Mouse (Mus musculus) left cerebral cortex, adult 9 months (tissue): ENCODE results near the gene Gmds.

ENCODE experiments used
- DNase-seq, 2 experiments: peaks; one replicate each; pipeline ENCODE4 v3.0.0; 2022; ENCODE audit warnings: low spot score in 2 of 2

The Gmds gene

GRCm38 (mm10) chr13:32267184-32267775 is 71.3 kb downstream of the Gmds start:
- DNase-seq, result no peak

DNA sequence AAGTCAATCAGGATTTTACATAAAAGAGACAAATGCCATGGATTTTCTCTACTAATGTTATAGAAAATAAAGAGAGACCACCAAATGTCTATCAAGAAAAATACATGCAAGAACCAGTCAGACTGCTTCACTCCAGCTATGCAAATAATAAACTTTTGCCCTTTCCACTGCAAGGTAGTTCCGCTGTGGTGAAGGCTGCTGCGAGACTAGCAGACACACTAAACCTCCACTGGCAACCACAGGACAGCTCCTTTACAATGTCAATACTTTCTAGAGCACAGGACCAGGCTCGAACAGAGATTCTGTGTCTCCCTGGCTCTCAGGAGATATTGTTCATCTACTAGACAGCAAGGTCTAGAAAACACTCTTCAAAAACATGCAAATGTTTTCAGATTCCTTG is 71.8 kb downstream of the Gmds start:
- no peak for DNase-seq

GRCm38 (mm10) chr13:32256121-32256520 is 82.4 kb downstream of the Gmds start:
- DNase-seq, result no peak

- DNase-seq, result no peak
Measured at GRCm38 (mm10) chr13:32252276-32252675, 86.3 kb downstream of the Gmds start.

- no peak for DNase-seq
Measured at GRCm38 (mm10) chr13:32242200-32242599, 96.3 kb downstream of the Gmds start.

DNA sequence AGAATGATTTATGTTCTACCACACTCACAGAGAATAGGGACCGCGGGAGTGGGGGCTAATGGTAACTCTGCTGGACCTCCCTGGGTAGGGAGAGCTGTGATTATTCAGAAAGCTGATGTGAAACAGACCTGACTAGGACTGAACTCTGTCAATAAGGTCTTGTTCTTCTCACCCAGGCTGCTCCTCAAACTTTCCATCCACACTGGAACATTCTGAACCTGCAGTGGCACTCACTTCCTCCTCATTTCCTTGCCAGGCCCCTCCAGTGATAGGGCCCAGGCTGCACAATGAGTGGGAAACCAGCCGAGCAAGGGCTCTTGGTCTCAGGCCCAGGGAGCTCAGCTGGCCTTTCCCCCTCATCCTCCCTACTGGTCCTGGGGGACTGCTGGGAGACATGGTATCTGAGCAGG is 102.3 kb downstream of the Gmds start:
- DNase-seq, result no peak

GRCm38 (mm10) chr13:32235046-32235445 is 103.5 kb downstream of the Gmds start:
- DNase-seq, result no peak

DNA sequence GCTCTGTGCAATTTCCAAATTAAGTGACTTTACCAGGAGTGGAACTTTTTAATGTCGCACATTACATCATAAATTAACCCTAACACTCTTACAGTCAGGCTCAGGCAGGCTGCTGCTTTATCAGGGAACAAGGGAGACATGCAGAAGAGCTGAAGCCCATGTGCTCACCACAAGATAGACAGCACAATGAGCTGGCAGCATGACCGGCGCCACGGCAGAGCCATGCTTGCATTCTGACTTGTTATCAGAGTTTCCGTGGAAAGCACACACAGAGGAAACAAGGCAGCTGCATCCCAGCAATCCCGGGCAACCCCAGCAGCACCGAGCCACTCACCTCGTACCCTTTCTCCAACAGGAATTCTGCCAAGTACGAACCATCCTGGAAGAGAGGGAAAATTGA is 104.5 kb downstream of the Gmds start:
- DNase-seq, result no peak

DNA sequence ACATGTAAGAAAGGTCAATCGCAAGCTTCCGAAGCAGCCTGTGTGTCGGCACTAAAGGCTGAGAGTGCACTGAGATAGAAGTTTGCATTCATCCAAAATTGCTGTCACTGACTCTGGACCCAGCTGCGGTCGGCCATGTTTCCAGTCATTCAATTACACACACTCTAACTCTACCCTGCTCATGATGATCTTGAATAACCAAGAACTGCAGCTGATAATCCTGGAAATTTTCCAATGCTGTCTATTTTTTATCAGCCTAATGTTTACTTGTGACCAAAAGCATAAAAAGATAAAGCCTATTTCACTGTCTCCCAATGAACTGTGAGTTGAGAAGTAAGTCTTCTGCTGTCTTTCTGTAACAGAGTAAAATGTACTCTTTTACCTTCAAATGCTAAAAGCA is 106.1 kb downstream of the Gmds start:
- DNase-seq, result no peak

- no peak for DNase-seq
Measured at GRCm38 (mm10) chr13:32231956-32232355, 106.6 kb downstream of the Gmds start.

DNA sequence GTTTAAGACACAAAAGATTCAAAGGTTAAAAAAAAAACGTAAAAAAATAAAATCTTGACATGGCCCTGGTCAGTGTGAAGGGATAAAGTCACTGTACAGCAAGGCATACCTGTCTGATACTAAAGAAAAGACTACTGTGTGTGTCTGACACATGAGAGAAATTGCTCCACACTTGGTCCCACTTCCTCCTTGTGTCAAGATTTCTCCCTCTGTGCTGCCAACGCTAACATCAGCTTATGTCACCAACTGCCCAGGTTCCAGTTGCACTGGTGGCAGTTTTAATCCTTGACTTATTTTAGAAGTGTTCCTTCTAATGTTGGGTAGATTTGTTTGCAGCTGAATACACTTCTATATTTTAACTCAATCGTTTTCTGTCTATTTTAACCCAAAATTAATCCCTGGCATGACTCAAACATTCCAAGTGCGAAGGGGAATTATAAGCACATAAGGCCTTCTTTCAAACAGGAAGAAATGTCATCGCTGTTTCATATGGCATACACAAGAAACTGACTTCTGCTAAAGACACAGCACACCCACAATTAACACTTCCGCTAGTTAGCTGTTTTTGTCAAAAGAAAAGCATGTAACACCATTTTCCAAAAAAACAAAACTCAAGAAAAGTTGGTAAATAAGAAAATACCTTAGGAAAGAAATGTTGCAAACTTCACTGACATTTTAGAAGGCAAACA is 110.5 kb downstream of the Gmds start:
- DNase-seq, result no peak

- no peak for DNase-seq
Measured at GRCm38 (mm10) chr13:32217647-32218046, 120.9 kb downstream of the Gmds start.

DNA sequence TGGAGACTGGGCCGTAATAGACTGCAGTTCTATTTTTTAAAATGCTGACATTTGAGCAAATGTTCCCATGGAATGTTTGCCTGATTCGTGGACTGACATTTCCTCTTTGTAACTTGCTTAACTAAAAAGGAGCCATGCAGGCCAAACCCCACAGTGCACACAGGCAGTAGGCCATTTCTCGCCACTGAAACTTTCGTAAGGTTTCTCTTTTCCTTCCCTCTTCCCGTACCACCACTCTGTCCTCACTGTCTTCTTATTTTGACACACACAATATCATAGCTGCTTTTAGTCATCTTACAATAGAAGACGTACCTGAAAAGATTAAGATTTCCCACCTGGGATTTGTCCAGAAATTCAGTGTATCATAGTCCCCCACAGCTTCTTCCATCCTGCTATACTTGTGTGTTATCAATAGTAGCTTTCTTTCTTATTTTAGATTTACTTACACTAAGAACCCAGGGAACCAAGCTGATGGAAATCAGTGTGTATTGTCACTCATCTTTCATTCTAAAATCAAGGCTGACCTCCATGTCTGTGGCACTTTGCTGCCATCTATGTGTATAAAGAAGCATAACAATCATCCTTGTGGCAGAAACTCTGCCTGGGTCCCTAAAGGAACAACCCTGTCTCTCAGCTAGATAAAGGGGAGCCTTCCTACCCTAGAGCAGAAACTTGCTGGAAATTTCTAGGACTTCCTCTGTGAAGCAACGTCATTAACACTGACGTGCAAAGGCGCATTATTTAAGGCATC is 124.7 kb downstream of the Gmds start:
- peak; percentile 6 to 39 for DNase-seq

DNA sequence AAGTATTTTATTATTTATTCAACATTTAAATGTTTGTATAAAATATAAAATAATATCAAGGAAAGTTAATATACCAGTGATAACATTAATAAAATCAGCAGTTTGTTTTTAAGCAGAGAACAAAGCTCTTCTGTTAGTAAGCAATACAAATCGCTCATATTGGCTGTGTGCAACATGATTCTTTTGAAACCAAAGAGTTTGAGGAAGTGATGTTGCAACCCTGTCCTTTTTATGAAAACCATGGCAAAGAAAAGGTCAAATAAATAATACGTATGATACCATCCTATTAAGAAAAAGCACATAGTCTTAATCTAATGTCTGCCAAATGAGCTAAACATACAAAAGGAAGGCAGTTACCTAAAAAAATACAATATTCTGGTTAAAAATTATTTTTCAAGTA is 126.4 kb downstream of the Gmds start:
- DNase-seq, result no peak

GRCm38 (mm10) chr13:32207172-32207908 is 131.2 kb downstream of the Gmds start:
- no peak for DNase-seq

- DNase-seq, result no peak
Measured at GRCm38 (mm10) chr13:32179906-32180305, 158.6 kb downstream of the Gmds start.

- DNase-seq, result no peak
Measured at GRCm38 (mm10) chr13:32178682-32179081, 159.9 kb downstream of the Gmds start.

DNA sequence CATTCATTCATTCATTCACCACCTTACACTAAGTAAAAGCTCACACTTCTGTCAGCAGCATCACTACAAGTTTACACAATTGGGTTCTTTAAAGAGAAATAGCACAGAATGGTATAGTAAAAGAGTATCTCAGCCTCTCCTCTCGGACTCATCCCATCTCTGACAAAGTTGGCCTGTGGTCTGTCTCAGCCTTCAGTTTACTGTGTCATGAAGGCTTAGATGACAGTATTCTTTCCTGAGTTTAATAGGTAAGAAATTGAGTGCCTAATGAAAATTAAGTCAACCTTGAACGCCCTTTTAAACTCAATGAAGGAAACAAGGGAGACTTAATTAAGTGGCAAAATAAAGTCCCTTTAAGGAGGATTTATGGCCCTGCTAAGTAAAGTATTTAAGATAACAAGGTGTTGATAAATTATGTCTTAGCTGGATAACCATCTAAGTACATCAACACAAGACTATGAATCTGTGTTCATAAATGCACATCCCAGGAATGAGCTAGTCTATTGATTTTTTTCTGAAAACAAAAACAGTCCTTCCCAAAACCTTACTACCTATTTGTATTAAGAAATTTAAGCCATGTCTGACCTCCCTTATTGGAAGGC is 160.6 kb downstream of the Gmds start:
- no peak for DNase-seq

GRCm38 (mm10) chr13:32175028-32175427 is 163.5 kb downstream of the Gmds start:
- no peak for DNase-seq

- DNase-seq, result no peak
Measured at GRCm38 (mm10) chr13:32169173-32169572, 169.4 kb downstream of the Gmds start.

DNA sequence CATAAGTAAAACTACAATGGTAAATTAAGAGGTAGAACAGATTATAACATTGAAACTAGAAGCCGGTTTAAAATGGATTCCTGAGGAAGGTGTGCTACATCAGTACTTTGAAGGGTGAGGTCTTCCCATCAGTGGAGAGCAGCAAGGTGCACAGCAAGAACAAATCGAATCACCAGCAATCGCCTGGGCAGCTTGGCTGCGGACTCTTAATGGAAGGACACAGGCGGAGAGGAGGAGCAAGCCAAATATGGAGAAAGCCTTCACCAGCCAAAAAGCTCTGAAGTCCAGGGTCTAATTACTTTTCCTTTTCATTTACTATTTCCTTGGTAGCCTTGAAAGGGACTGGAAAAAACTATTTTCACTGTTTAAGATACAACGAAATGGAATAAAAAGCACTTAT is 170.7 kb downstream of the Gmds start:
- DNase-seq, result no peak

DNA sequence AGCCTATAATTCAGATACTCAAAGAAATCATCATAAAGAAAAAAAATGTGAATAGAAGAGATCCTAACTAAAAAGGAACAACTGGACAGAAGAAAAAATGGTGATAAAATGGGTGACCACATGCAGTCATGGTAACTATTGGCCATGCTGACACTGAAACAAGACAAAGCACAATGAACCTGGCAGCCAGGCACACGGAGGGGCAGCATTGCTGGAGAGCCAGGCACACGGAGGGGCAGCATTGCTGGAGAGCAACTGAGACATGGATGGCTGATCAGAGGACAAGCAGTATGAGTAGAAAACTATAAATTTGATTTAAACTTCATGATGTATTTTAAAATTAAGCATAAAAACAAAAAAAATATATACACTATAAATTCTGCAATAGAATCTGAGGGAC is 173.0 kb downstream of the Gmds start:
- no peak for DNase-seq
